Mouse (Mus musculus) C2C12 (cell line): ENCODE data around the gene Il24. TPM values are rescaled to one million over a fixed set of nuclear protein-coding genes. Genes with fewer than 3 reads are reported as not detected.

Source experiments
- H3K27me3 ChIP-seq: one replicate; pipeline ENCODE4 v1.6.1; 2011; ENCODE audit not compliant: control insufficient read depth, insufficient read depth, insufficient read length
- H3K36me3 ChIP-seq: one replicate; pipeline ENCODE4 v1.6.1; 2011; ENCODE audit not compliant: control insufficient read depth, insufficient read depth
- H3K4me3 ChIP-seq: one replicate; pipeline ENCODE4 v1.5.1; 2011; ENCODE audit warnings: mild to moderate bottlenecking, control low read depth; ENCODE audit not compliant: poor library complexity, insufficient read depth, severe bottlenecking
- H3K79me2 ChIP-seq: one replicate; pipeline ENCODE4 v1.6.1; 2011; ENCODE audit not compliant: control insufficient read depth, insufficient read depth
- H3K79me3 ChIP-seq: one replicate; pipeline ENCODE4 v1.6.1; 2011; ENCODE audit warnings: low read depth, control low read depth
- H3ac ChIP-seq: one replicate; pipeline ENCODE3; 2011; ENCODE audit warnings: low read depth; ENCODE audit not compliant: control insufficient read depth, insufficient read length
- CEBPB ChIP-seq: IDR thresholded peaks from one replicate; pipeline ENCODE4 v1.6.1; 2011; ENCODE audit warnings: low read depth, mild to moderate bottlenecking, control low read depth, moderate library complexity
- CTCF ChIP-seq: IDR thresholded peaks from one replicate; pipeline ENCODE4 v1.5.1; 2011; ENCODE audit not compliant: control insufficient read depth, insufficient read depth, insufficient read length
- FOSL1 ChIP-seq: IDR thresholded peaks from one replicate; pipeline ENCODE4 v1.8.0; 2011; ENCODE audit warnings: mild to moderate bottlenecking, low read length; ENCODE audit not compliant: poor library complexity, insufficient read depth, severe bottlenecking
- MAX ChIP-seq: IDR thresholded peaks from one replicate; pipeline ENCODE4 v1.6.1; 2011; ENCODE audit warnings: mild to moderate bottlenecking, control low read depth
- MYOD1 ChIP-seq: IDR thresholded peaks from one replicate; pipeline ENCODE4 v1.6.1; 2011; ENCODE audit warnings: low read depth; ENCODE audit not compliant: control insufficient read depth, insufficient read length
- MYOG ChIP-seq: IDR thresholded peaks from one replicate; pipeline ENCODE4 v1.6.1; 2011; ENCODE audit not compliant: control insufficient read depth, insufficient read length; ENCODE audit errors: extremely low read depth
- USF1 ChIP-seq: IDR thresholded peaks from one replicate; pipeline ENCODE4 v1.6.1; 2011; ENCODE audit warnings: low read depth, mild to moderate bottlenecking, control low read depth, moderate library complexity
- polyA plus RNA-seq: library from polyadenylated mRNA; unstranded; fragments of >200 nt; fragmentation: generic; extraction: Trizol; gene quantifications from one replicate; pipeline ENCODE4 v1.2.1, GENCODE M21; 2012; ENCODE audit warnings: missing spikeins

The Il24 gene
- polyA plus RNA-seq, 1 experiment: not detected

DNA sequence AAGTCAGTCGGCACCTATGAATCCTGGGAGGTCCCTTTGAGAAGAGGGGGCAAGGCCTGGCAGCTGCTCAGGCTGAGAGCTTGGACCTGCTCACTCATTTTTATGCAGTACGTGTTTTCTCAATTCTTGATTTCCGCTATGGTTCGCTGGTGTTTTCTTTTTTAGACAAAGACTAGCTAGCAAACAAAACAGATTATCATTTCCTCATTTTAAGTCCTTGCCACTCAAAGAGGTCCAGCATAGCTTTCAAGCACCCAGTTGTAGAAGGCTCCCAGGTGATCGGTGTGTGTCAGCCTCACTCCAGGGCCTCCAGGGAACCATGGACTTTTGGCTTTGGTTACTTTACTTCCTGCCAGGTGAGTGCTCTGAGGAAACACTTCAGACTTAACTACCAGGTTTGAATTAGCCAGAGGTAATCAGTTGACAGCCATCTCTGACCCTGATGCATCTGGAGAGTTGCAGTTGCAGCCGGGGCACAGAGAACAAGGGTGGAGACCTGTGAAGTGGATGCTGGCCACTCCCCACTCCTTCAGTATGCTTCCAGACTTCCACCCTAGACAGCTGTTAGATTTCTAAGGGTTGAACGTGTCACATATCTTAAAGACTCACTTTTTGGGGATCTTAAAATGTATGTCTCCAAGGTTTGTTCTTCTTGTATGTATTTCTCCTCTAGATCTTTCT, 21.6 kb downstream of the Il24 start, which contains the start of gene Fcmr:
TSS of gene Fcmr (plus strand) at position 129 of the 681 bp plus-strand sequence.
- H3K4me3 ChIP-seq: no peak within 1 kb of the TSS
- no peak for TF ChIP-seq MAX
- TF ChIP-seq FOSL1: no peak
- no peak within 1 kb of the TSS for H3ac ChIP-seq
- H3K79me2 ChIP-seq: no peaks in the 10 kb centered on the region
- H3K79me3 ChIP-seq: no peaks in the 10 kb centered on the region
- H3K27me3 ChIP-seq: peaks cover 13% of the 10 kb centered on the region
- no peaks in the 10 kb centered on the region for H3K36me3 ChIP-seq

DNA sequence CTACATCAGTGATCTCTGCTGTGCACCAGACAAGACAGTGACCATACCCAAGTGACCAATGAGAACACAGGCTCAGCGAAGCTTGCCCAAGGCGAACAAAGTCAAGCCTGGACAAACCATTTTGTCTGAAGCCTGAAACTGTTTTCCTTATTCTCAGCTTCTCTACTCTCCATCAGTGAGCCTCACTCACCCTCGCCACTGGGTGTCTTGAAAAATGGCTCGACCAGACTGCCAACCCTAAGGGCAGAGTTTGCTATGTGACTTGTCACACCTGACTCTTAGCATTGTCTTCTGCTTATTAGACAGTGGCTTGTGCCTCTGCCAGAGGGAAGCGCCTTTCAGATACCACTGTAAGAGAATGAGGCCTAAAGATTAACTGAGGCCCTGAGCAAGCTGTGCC, 22.5 kb downstream of the Il24 start:
- H3ac ChIP-seq: no peak overlapping the region
- H3K79me3 ChIP-seq: no peaks in the 10 kb centered on the region
- H3K27me3 ChIP-seq: peaks cover 13% of the 10 kb centered on the region
- no peak overlapping the region for H3K4me3 ChIP-seq
- H3K36me3 ChIP-seq: no peaks in the 10 kb centered on the region
- no peaks in the 10 kb centered on the region for H3K79me2 ChIP-seq
- TF ChIP-seq MYOD1: no peak
- no peak for TF ChIP-seq MYOG
- TF ChIP-seq CTCF: no peak
- no peak for TF ChIP-seq FOSL1
- TF ChIP-seq CEBPB: no peak
- no peak for TF ChIP-seq MAX
- no peak for TF ChIP-seq USF1

- Histone ChIP-seq H3K79me3 (no peaks in the 10 kb centered on the region), H3K27me3 (peaks cover 13% of the 10 kb centered on the region), H3ac (no peak overlapping the region), H3K79me2 (no peaks in the 10 kb centered on the region), H3K4me3 (no peak overlapping the region), H3K36me3 (no peaks in the 10 kb centered on the region)
- TF ChIP-seq MYOD1 (no peak), CEBPB (no peak), MYOG (no peak), USF1 (no peak), MAX (no peak), FOSL1 (no peak), CTCF (no peak)
Observed at GRCm38 (mm10) chr1:130864238-130864637, 23.0 kb downstream of the Il24 start.

GRCm38 (mm10) chr1:130857456-130857855, 29.8 kb downstream of the Il24 start:
- Histone ChIP-seq H3K36me3 (no peaks in the 10 kb centered on the region), H3ac (no peak overlapping the region), H3K4me3 (no peak overlapping the region), H3K27me3 (peaks cover 20% of the 10 kb centered on the region), H3K79me3 (no peaks in the 10 kb centered on the region), H3K79me2 (no peaks in the 10 kb centered on the region)
- TF ChIP-seq CTCF (no peak), CEBPB (no peak), MYOD1 (no peak), MAX (no peak), FOSL1 (no peak), MYOG (no peak), USF1 (no peak)

- Histone ChIP-seq H3K36me3 (no peaks in the 10 kb centered on the region), H3K79me2 (no peaks in the 10 kb centered on the region), H3K27me3 (peaks cover 23% of the 10 kb centered on the region), H3K79me3 (no peaks in the 10 kb centered on the region), H3ac (no peak overlapping the region), H3K4me3 (no peak overlapping the region)
- TF ChIP-seq MYOG (no peak), MAX (no peak), CTCF (no peak)
Observed at GRCm38 (mm10) chr1:130855723-130856122, 31.5 kb downstream of the Il24 start.

GRCm38 (mm10) chr1:130854819-130855218, 32.4 kb downstream of the Il24 start:
- no peaks in the 10 kb centered on the region for H3K36me3 ChIP-seq
- no peak overlapping the region for H3ac ChIP-seq
- no peaks in the 10 kb centered on the region for H3K79me3 ChIP-seq
- no peak overlapping the region for H3K4me3 ChIP-seq
- TF ChIP-seq USF1: no peak
- TF ChIP-seq CTCF: no peak
- no peak for TF ChIP-seq MYOG
- TF ChIP-seq MAX: no peak
- no peak for TF ChIP-seq FOSL1
- TF ChIP-seq MYOD1: no peak
- peaks cover 32% of the 10 kb centered on the region for H3K27me3 ChIP-seq
- no peaks in the 10 kb centered on the region for H3K79me2 ChIP-seq
